Mouse (Mus musculus): ENCODE measurements around the gene Defb33.

Gene Defb33

GRCm38 (mm10) chr8:20892369-20892768 is at the start of gene Defb33:
Gene Defb33 (plus strand): TSS chr8:20892669.
- DNase-seq (ENCODE audit: low spot score in 2 of 2), result no peak

- DNase-seq (ENCODE audit: low spot score in 2 of 2), result no peak
These were observed 17.9 kb upstream of the Defb33 start for GRCm38 (mm10) chr8:20874608-20875007.

DNA sequence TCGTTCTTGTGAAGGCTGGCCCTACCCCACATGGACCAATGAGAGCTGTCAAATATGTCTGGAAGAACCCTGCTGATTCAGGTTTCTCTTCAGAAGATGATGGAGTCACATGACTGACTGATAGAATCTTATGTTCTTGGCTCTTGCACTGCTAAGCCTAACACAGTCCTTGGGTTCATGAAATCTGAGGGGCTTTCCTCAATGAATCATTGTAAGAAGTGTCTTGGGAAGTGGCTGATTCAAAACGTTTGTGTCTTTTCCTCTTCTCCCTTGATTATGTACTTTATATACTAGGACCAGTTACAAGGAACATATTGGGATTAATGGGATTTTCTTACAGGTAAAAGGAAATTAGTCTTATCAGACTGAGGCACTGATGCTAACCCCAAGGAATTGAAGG is 10.1 kb downstream of the Defb33 start, which contains the start of gene Gm15056:
Gene Gm15056, minus strand, starts transcription at position 101 of the 400 bp plus-strand sequence.
- no peak for DNase-seq (ENCODE audit: low spot score in 2 of 2)

DNA sequence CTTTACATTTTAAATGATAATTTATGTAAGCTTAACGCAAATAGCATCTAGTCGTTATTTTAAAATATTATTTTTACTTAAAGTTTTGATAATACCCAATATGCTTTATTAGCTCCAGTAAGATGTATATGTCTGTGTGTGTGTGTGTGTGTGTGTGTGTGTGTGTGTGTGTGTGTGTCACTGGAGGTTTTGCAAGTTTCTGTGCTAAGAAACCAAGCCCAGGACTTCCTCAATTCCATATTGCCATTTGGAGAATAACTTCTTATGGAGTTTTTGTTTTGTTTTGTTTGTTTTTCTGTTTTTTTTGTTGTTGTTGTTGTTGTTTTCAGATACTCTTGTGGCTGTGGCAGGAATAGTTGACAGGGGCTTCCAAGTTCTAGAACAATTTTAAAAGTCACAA is 14.7 kb downstream of the Defb33 start:
- DNase-seq (ENCODE audit: low spot score in 2 of 2), result no peak

GRCm38 (mm10) chr8:20908256-20908655 is 15.8 kb downstream of the Defb33 start:
- no peak for DNase-seq (ENCODE audit: low spot score in 2 of 2)

- DNase-seq (ENCODE audit: low spot score in 2 of 2), result no peak
These were observed 19.8 kb downstream of the Defb33 start for GRCm38 (mm10) chr8:20912288-20912687.

DNA sequence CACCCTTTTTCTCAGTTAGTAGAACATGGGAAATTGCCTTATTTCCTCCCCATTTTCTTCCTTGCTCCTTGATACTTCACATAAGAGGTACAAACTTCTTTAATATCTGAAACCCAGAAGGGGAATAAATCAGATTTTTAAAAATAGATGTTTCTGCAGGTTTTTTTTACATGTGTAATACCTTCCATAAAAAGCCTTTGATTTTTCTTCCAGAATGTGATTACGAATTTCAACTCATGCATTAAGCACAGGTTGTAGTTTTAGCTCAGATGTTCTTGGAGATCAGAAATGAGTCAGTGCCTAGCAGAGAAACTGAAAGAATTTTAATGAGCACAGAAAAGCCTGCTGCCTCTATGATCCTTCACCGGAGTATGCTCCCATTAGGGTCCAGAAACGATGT is 29.5 kb downstream of the Defb33 start, which contains the start of gene Gm6040:
Gene Gm6040, minus strand, starts transcription at position 101 of the 400 bp plus-strand sequence.
- DNase-seq (ENCODE audit: low spot score in 2 of 2), result no peak

- DNase-seq (ENCODE audit: low spot score in 2 of 2), result no peak
These were observed 52.1 kb downstream of the Defb33 start, which contains the start of gene AY761185 for GRCm38 (mm10) chr8:20944610-20945009. Gene AY761185 (minus strand): TSS chr8:20944710.

All from urinary bladder, postnatal 4 days (tissue).